In the genomic region with DNA sequence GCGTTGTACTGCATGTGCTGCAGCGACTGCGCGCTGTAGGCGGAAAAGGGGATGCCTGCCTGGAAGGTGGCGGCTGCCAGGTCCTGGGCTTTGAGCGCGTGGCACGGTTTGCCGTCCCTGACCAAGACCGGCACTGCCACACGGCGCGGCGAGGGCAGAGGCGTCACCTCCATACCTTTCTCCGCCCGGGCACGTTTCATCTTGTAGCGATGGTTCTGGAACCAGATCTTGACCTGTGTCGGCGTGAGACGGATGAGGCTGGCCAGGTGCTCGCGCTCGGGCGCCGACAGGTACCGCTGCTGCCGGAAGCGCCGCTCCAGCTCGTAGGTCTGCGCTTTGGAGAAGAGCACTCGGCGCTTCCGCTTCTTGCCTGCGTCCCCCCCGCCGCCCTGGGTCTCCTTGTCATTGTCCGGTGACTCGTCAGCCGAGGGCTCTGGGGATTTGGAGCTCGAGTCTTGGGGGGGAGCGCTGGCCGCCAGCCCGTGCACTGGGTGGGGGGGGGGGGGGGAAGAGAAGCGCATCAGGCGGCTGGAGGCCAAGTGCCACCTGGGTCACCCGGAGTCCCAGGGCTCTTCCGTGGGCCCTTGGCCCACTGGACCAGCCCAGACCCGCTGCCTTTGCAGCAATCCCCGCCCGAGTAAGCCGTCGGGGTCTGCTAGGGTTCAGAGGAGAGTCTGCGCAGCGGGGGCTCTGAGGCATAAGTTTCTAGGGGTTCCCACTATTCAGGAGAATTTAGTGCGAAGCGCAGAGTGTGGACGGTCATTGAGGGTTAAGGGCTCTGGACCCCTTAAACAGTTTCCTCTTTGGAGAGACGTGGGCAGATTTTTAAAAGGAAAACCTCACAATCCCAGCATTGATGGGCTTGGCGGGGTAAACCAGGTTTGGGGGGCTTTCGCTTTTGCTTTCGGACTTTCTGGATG, we compare ENCODE assay signal across 9 mouse cellular contexts. TPM values are rescaled to one million over a fixed set of nuclear protein-coding genes. Genes with fewer than 3 reads are reported as not detected.
DNase-seq lines count a peak whose midpoint lies in the region; ATAC-seq lines count a peak whose summit lies in the region.
"Had no signal": no experiment of that assay in that cellular context is flagged by ENCODE, and none has a peak within 500 bp of the region (broad histone marks: within the 10 kb centered on the region; RNA-seq: fewer than 3 reads in every experiment).

No protein-coding gene starts in this region.

- peaks cover 29% of the 10 kb centered on the region for H3K4me1 ChIP-seq in heart, embryonic 15.5 days (replicated peaks)
- H3K4me1 ChIP-seq in brown adipose tissue, adult 24 weeks (ENCODE audit: control insufficient read depth, insufficient read depth, insufficient read length, low read length), result peaks cover 3% of the 10 kb centered on the region; the same call in 1 of the 2 replicates
- H3K4me1 ChIP-seq in hindbrain, embryonic 15.5 days (replicated peaks), result peaks cover 12% of the 10 kb centered on the region
- peaks cover 24% of the 10 kb centered on the region for H3K4me1 ChIP-seq in midbrain, embryonic 15.5 days

- peak overlapping the region; percentile 61 for H3K4me2 ChIP-seq in heart, embryonic 15.5 days
- peak overlapping the region; percentile 43 for H3K4me2 ChIP-seq in hindbrain, embryonic 15.5 days
- peak overlapping the region; percentile 37 for H3K4me2 ChIP-seq in midbrain, embryonic 15.5 days

- WGBS in heart, embryonic 15.5 days, result under 1% methylated on average over 61 of the region's 65 CpGs
- 1% methylated on average over 63 of the region's 65 CpGs for WGBS in hindbrain, embryonic 15.5 days
- WGBS in midbrain, embryonic 15.5 days, result under 1% methylated on average over 62 of the region's 65 CpGs

- no peak overlapping the region for H3K9ac ChIP-seq in heart, embryonic 15.5 days
- H3K9ac ChIP-seq in hindbrain, embryonic 15.5 days, result no peak overlapping the region
- H3K9ac ChIP-seq in midbrain, embryonic 15.5 days, result no peak overlapping the region

- no peak for ATAC-seq in heart, embryonic 15.5 days (replicated peaks; ENCODE audit: insufficient number of reproducible peaks, insufficient read depth, low FRiP score, low read depth)
- ATAC-seq in hindbrain, embryonic 15.5 days (ENCODE audit: low FRiP score, low read depth), result no peak
- ATAC-seq in midbrain, embryonic 15.5 days (replicated peaks), result peak; percentile 7; the same call in 1 of the 2 replicates
- ATAC-seq in inflammation-experienced regulatory T-cells, adult 6 months, result no peak

- no peaks in the 10 kb centered on the region for H3K36me3 ChIP-seq in heart, embryonic 15.5 days
- H3K36me3 ChIP-seq in hindbrain, embryonic 15.5 days, result no peaks in the 10 kb centered on the region
- no peaks in the 10 kb centered on the region for H3K36me3 ChIP-seq in midbrain, embryonic 15.5 days (replicated peaks)

- H3K27me3 ChIP-seq in heart, embryonic 15.5 days, result peaks cover 96% of the 10 kb centered on the region
- peaks cover 79% of the 10 kb centered on the region for H3K27me3 ChIP-seq in hindbrain, embryonic 15.5 days
- peaks cover 90% of the 10 kb centered on the region for H3K27me3 ChIP-seq in midbrain, embryonic 15.5 days (replicated peaks)

- peak overlapping the region; percentile 37 for H3K4me3 ChIP-seq in heart, embryonic 15.5 days
- peak overlapping the region; percentile 34 for H3K4me3 ChIP-seq in brown adipose tissue, adult 24 weeks (ENCODE audit: insufficient read depth, low read depth, low read length)
- peak overlapping the region; percentile 30 for H3K4me3 ChIP-seq in hindbrain, embryonic 15.5 days
- peak overlapping the region; percentile 28 for H3K4me3 ChIP-seq in midbrain, embryonic 15.5 days

- H3K27ac ChIP-seq in heart, embryonic 15.5 days, result no peak overlapping the region
- no peak overlapping the region for H3K27ac ChIP-seq in brown adipose tissue, adult 24 weeks (replicated peaks; ENCODE audit: low read depth, low read length)
- H3K27ac ChIP-seq in hindbrain, embryonic 15.5 days (replicated peaks), result no peak overlapping the region
- H3K27ac ChIP-seq in midbrain, embryonic 15.5 days, result peak overlapping the region; percentile 36

- intact Hi-C loops in gastrocnemius, postnatal 36 days (cut with DNase I), result no loop called here

- no peaks in the 10 kb centered on the region for H3K9me3 ChIP-seq in heart, embryonic 15.5 days (replicated peaks)
- no peaks in the 10 kb centered on the region for H3K9me3 ChIP-seq in hindbrain, embryonic 15.5 days
- no peaks in the 10 kb centered on the region for H3K9me3 ChIP-seq in midbrain, embryonic 15.5 days

- no peak for DNase-seq in heart, adult 18-20 months
- DNase-seq in urinary bladder, postnatal 25 days (ENCODE audit: low spot score), result no peak
- no peak for DNase-seq in gastrocnemius, postnatal 36 days

RNA-seq across cellular contexts. Expression of a gene that starts 9.7 kb away (rescaled TPM):
- not detected in 2 replicates for polyA plus RNA-seq in heart, embryonic 15.5 days (2015; fragmentation: Nextera tagmentation; extraction: Ambion mirVana)
- total RNA-seq in heart, adult 18-20 months (2021), result not detected
- polyA plus RNA-seq in brown adipose tissue, adult 24 weeks (2012; ENCODE audit: insufficient read depth, insufficient read length, missing spikeins), result not detected in 2 replicates
- 2.5 TPM in 2 replicates for polyA plus RNA-seq in hindbrain, embryonic 15.5 days (2015; fragmentation: Nextera tagmentation; extraction: Ambion mirVana)
- polyA plus RNA-seq in midbrain, embryonic 15.5 days (2015; fragmentation: Nextera tagmentation; extraction: Ambion mirVana), result 6.3 and 9.4 TPM in 2 replicates
- total RNA-seq in gastrocnemius, postnatal 36 days (2021), result not detected
- polyA plus RNA-seq in inflammation-experienced regulatory T-cells, adult 6 months (2017; shearing (Covaris generic)), result not detected
- total RNA-seq: MEL had no signal
